Mouse (Mus musculus): ENCODE data around the gene Foxa3. TPM values are rescaled to one million over a fixed set of nuclear protein-coding genes. Genes with fewer than 3 reads are reported as not detected.

The Foxa3 gene
- polyA plus RNA-seq, 1 experiment = not detected

- Histone ChIP-seq H3K27ac (ENCODE audit: insufficient read depth, low read depth, low read length) (no peak within 1 kb of the TSS), H3K4me1 (ENCODE audit: control insufficient read depth, insufficient read depth, low read length) (peaks cover 7% of the 10 kb centered on the region; the same call in 1 of the 2 replicates), H3K4me3 (ENCODE audit: insufficient read depth, low read length) (peak within 1 kb of the TSS; percentile 52)
- TF ChIP-seq POLR2A (IDR thresholded peaks at IDR 0.05; ENCODE audit: borderline replicate concordance, low read depth, low read length) (no peak), CTCF (IDR thresholded peaks at IDR 0.05; ENCODE audit: low read depth, low read length) (no peak)
Measured at GRCm38 (mm10) chr7:18990601-18991295, 32.6 kb downstream of the Foxa3 start, which contains the start of gene Mypop. TSS of gene Mypop (plus strand) at chr7:18991245.

- Histone ChIP-seq H3K4me3 (ENCODE audit: insufficient read depth, low read length) (no peak overlapping the region), H3K4me1 (ENCODE audit: control insufficient read depth, insufficient read depth, low read length) (peaks cover 7% of the 10 kb centered on the region; the same call in 1 of the 2 replicates), H3K27ac (ENCODE audit: insufficient read depth, low read depth, low read length) (no peak overlapping the region)
- no peak for TF ChIP-seq CTCF (IDR thresholded peaks at IDR 0.05; ENCODE audit: low read depth, low read length)
- no peak for TF ChIP-seq POLR2A (IDR thresholded peaks at IDR 0.05; ENCODE audit: borderline replicate concordance, low read depth, low read length)
Measured at GRCm38 (mm10) chr7:18989995-18990394, 33.3 kb downstream of the Foxa3 start.

- Histone ChIP-seq H3K27ac (ENCODE audit: insufficient read depth, low read depth, low read length) (no peak overlapping the region), H3K4me3 (ENCODE audit: insufficient read depth, low read length) (no peak overlapping the region), H3K4me1 (ENCODE audit: control insufficient read depth, insufficient read depth, low read length) (peaks cover 7% of the 10 kb centered on the region; the same call in 1 of the 2 replicates)
- no peak for TF ChIP-seq POLR2A (IDR thresholded peaks at IDR 0.05; ENCODE audit: borderline replicate concordance, low read depth, low read length)
- TF ChIP-seq CTCF (IDR thresholded peaks at IDR 0.05; ENCODE audit: low read depth, low read length) = no peak
Measured at GRCm38 (mm10) chr7:18988780-18989179, 34.6 kb downstream of the Foxa3 start.

- TF ChIP-seq POLR2A (IDR thresholded peaks at IDR 0.05; ENCODE audit: borderline replicate concordance, low read depth, low read length) (no peak), CTCF (IDR thresholded peaks at IDR 0.05; ENCODE audit: low read depth, low read length) (no peak)
- Histone ChIP-seq H3K4me1 (ENCODE audit: control insufficient read depth, insufficient read depth, low read length) (peaks cover 7% of the 10 kb centered on the region; the same call in 1 of the 2 replicates), H3K4me3 (ENCODE audit: insufficient read depth, low read length) (no peak overlapping the region), H3K27ac (ENCODE audit: insufficient read depth, low read depth, low read length) (no peak overlapping the region)
Measured at GRCm38 (mm10) chr7:18987747-18988146, 35.6 kb downstream of the Foxa3 start.

- TF ChIP-seq POLR2A (IDR thresholded peaks at IDR 0.05; ENCODE audit: borderline replicate concordance, low read depth, low read length) (no peak), CTCF (IDR thresholded peaks at IDR 0.05; ENCODE audit: low read depth, low read length) (no peak)
- peaks cover 7% of the 10 kb centered on the region; the same call in 1 of the 2 replicates for H3K4me1 ChIP-seq (ENCODE audit: control insufficient read depth, insufficient read depth, low read length)
- H3K4me3 ChIP-seq (ENCODE audit: insufficient read depth, low read length) = no peak within 1 kb of the TSS
- H3K27ac ChIP-seq (ENCODE audit: insufficient read depth, low read depth, low read length) = no peak within 1 kb of the TSS
Measured at GRCm38 (mm10) chr7:18987100-18987499, 36.2 kb downstream of the Foxa3 start, which contains the start of gene Nanos2. TSS of gene Nanos2 (plus strand) at chr7:18987400.

GRCm38 (mm10) chr7:18986503-18986902 lies 36.8 kb downstream of the Foxa3 start:
- H3K4me1 ChIP-seq (ENCODE audit: control insufficient read depth, insufficient read depth, low read length) = peaks cover 7% of the 10 kb centered on the region; the same call in 1 of the 2 replicates
- no peak overlapping the region for H3K4me3 ChIP-seq (ENCODE audit: insufficient read depth, low read length)
- TF ChIP-seq POLR2A (IDR thresholded peaks at IDR 0.05; ENCODE audit: borderline replicate concordance, low read depth, low read length) = no peak
- no peak for TF ChIP-seq CTCF (IDR thresholded peaks at IDR 0.05; ENCODE audit: low read depth, low read length)
- H3K27ac ChIP-seq (ENCODE audit: insufficient read depth, low read depth, low read length) = no peak overlapping the region

- no peak for TF ChIP-seq POLR2A (IDR thresholded peaks at IDR 0.05; ENCODE audit: borderline replicate concordance, low read depth, low read length)
- TF ChIP-seq CTCF (IDR thresholded peaks at IDR 0.05; ENCODE audit: low read depth, low read length) = no peak
- Histone ChIP-seq H3K4me3 (ENCODE audit: insufficient read depth, low read length) (no peak overlapping the region), H3K4me1 (ENCODE audit: control insufficient read depth, insufficient read depth, low read length) (no peaks in the 10 kb centered on the region), H3K27ac (ENCODE audit: insufficient read depth, low read depth, low read length) (no peak overlapping the region)
Measured at GRCm38 (mm10) chr7:18978381-18978780, 45.0 kb downstream of the Foxa3 start.

- TF ChIP-seq CTCF (IDR thresholded peaks at IDR 0.05; ENCODE audit: low read depth, low read length) (no peak), POLR2A (IDR thresholded peaks at IDR 0.05; ENCODE audit: borderline replicate concordance, low read depth, low read length) (no peak)
- H3K4me1 ChIP-seq (ENCODE audit: control insufficient read depth, insufficient read depth, low read length) = no peaks in the 10 kb centered on the region
- H3K27ac ChIP-seq (ENCODE audit: insufficient read depth, low read depth, low read length) = no peak overlapping the region
- H3K4me3 ChIP-seq (ENCODE audit: insufficient read depth, low read length) = no peak overlapping the region
Measured at GRCm38 (mm10) chr7:18970956-18971355, 52.4 kb downstream of the Foxa3 start.

GRCm38 (mm10) chr7:18967603-18968002 lies 55.7 kb downstream of the Foxa3 start:
- H3K4me3 ChIP-seq (ENCODE audit: insufficient read depth, low read length) = no peak overlapping the region
- no peak for TF ChIP-seq CTCF (IDR thresholded peaks at IDR 0.05; ENCODE audit: low read depth, low read length)
- TF ChIP-seq POLR2A (IDR thresholded peaks at IDR 0.05; ENCODE audit: borderline replicate concordance, low read depth, low read length) = no peak
- no peak overlapping the region for H3K27ac ChIP-seq (ENCODE audit: insufficient read depth, low read depth, low read length)
- H3K4me1 ChIP-seq (ENCODE audit: control insufficient read depth, insufficient read depth, low read length) = peaks cover 5% of the 10 kb centered on the region; the same call in 1 of the 2 replicates

- TF ChIP-seq POLR2A (IDR thresholded peaks at IDR 0.05; ENCODE audit: borderline replicate concordance, low read depth, low read length) (no peak), CTCF (IDR thresholded peaks at IDR 0.05; ENCODE audit: low read depth, low read length) (no peak)
- Histone ChIP-seq H3K4me3 (ENCODE audit: insufficient read depth, low read length) (no peak overlapping the region), H3K4me1 (ENCODE audit: control insufficient read depth, insufficient read depth, low read length) (peaks cover 10% of the 10 kb centered on the region), H3K27ac (ENCODE audit: insufficient read depth, low read depth, low read length) (no peak overlapping the region)
Measured at GRCm38 (mm10) chr7:18965312-18965711, 58.0 kb downstream of the Foxa3 start.
